Mouse (Mus musculus) embryo, embryonic 10 days (tissue): ENCODE results near the gene Cd79a.

Experiments used
- DNase-seq: peaks from one replicate; pipeline ENCODE4 v3.0.0-alpha.2; 2015; ENCODE audit warnings: low spot score

Gene Cd79a

GRCm38 (mm10) chr7:24930475-24930874, 33.3 kb downstream of the Cd79a start:
- no peak for DNase-seq

- no peak for DNase-seq
Observed at GRCm38 (mm10) chr7:24931651-24932050, 34.5 kb downstream of the Cd79a start.

GRCm38 (mm10) chr7:24943641-24944040, 46.5 kb downstream of the Cd79a start:
- DNase-seq = no peak

- no peak for DNase-seq
Observed at GRCm38 (mm10) chr7:24944257-24944950, 47.2 kb downstream of the Cd79a start, which contains the start of gene Gm4881. TSS of gene Gm4881 (minus strand) at chr7:24944494.

GRCm38 (mm10) chr7:24947316-24948048, 50.3 kb downstream of the Cd79a start:
- no peak for DNase-seq

- DNase-seq = no peak
Observed at GRCm38 (mm10) chr7:24948774-24949173, 51.6 kb downstream of the Cd79a start.

- peak; percentile 89 for DNase-seq
Observed at GRCm38 (mm10) chr7:24949958-24950623, 52.9 kb downstream of the Cd79a start.
